Mouse (Mus musculus) heart, postnatal 4 days (tissue): Measurements from ENCODE around the gene Cdh4. TPM values are rescaled to one million over a fixed set of nuclear protein-coding genes. Genes with fewer than 3 reads are reported as not detected.

ENCODE experiments used
- DNase-seq: peaks from one replicate; pipeline ENCODE4 v3.0.0; 2021
- total RNA-seq, 2 experiments: library from RNA; stranded (reverse); gene quantifications; 2 replicates each; pipeline ENCODE4 v1.2.3; 2021

Gene Cdh4
- total RNA-seq, 2 experiments from 2014 or later, result 2.0 to 2.2 TPM

GRCm38 (mm10) chr2:179541096-179541495 lies 98.9 kb downstream of the Cdh4 start:
- no peak for DNase-seq

- no peak for DNase-seq
Measured at GRCm38 (mm10) chr2:179547627-179548026, 105.4 kb downstream of the Cdh4 start.

GRCm38 (mm10) chr2:179555928-179556327 lies 113.7 kb downstream of the Cdh4 start:
- no peak for DNase-seq

GRCm38 (mm10) chr2:179562350-179562749 lies 120.1 kb downstream of the Cdh4 start:
- DNase-seq, result no peak

GRCm38 (mm10) chr2:179565611-179566010 lies 123.4 kb downstream of the Cdh4 start:
- no peak for DNase-seq

- DNase-seq, result no peak
Measured at GRCm38 (mm10) chr2:179567886-179568285, 125.7 kb downstream of the Cdh4 start.

GRCm38 (mm10) chr2:179569171-179569570 lies 126.9 kb downstream of the Cdh4 start:
- no peak for DNase-seq

GRCm38 (mm10) chr2:179571175-179571769 lies 129.0 kb downstream of the Cdh4 start:
- DNase-seq, result no peak

- DNase-seq, result no peak
Measured at GRCm38 (mm10) chr2:179573331-179573730, 131.1 kb downstream of the Cdh4 start.

GRCm38 (mm10) chr2:179573786-179574185 lies 131.6 kb downstream of the Cdh4 start:
- DNase-seq, result no peak

GRCm38 (mm10) chr2:179575585-179575984 lies 133.4 kb downstream of the Cdh4 start:
- DNase-seq, result no peak

- no peak for DNase-seq
Measured at GRCm38 (mm10) chr2:179576221-179576620, 134.0 kb downstream of the Cdh4 start.

- no peak for DNase-seq
Measured at GRCm38 (mm10) chr2:179578329-179578728, 136.1 kb downstream of the Cdh4 start.

GRCm38 (mm10) chr2:179578842-179579241 lies 136.6 kb downstream of the Cdh4 start:
- DNase-seq, result no peak

GRCm38 (mm10) chr2:179580415-179580814 lies 138.2 kb downstream of the Cdh4 start:
- no peak for DNase-seq

- DNase-seq, result no peak
Measured at GRCm38 (mm10) chr2:179581058-179581457, 138.8 kb downstream of the Cdh4 start.

- DNase-seq, result no peak
Measured at GRCm38 (mm10) chr2:179582966-179583365, 140.7 kb downstream of the Cdh4 start.

GRCm38 (mm10) chr2:179584672-179585071 lies 142.4 kb downstream of the Cdh4 start:
- DNase-seq, result no peak

- DNase-seq, result no peak
Measured at GRCm38 (mm10) chr2:179586436-179586835, 144.2 kb downstream of the Cdh4 start.

GRCm38 (mm10) chr2:179587069-179587468 lies 144.8 kb downstream of the Cdh4 start:
- DNase-seq, result no peak

GRCm38 (mm10) chr2:179591661-179592060 lies 149.4 kb downstream of the Cdh4 start:
- DNase-seq, result no peak

GRCm38 (mm10) chr2:179595013-179595412 lies 152.8 kb downstream of the Cdh4 start:
- no peak for DNase-seq

GRCm38 (mm10) chr2:179598886-179599285 lies 156.7 kb downstream of the Cdh4 start:
- no peak for DNase-seq

GRCm38 (mm10) chr2:179599886-179600285 lies 157.7 kb downstream of the Cdh4 start:
- DNase-seq, result no peak

GRCm38 (mm10) chr2:179600347-179600746 lies 158.1 kb downstream of the Cdh4 start:
- no peak for DNase-seq
